13 mouse cellular contexts compared by ENCODE assay signal in the genomic region with DNA sequence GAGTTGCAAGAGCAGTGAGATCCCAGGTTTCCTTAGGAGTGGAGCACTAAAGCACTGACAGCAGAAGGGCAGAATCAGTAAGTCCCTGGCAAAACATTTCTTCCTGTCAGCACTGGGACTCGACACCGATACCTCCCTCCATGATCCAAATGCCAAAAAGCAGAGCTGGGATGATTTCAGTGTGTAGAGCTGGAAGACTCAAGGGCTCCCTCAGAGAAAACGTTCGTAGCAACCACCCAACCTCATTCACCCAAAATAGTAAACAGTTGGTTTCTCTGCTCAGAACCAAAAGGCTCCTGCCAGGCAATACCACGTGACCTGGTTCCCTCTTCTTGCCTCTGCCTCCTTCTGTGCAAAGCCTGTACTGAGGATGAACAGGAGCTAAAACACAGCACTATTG.
DNase-seq lines count a peak whose midpoint lies in the region; ATAC-seq and TF ChIP-seq lines count a peak whose summit lies in the region.
"Had no signal": no experiment of that assay in that cellular context is flagged by ENCODE, and none has a peak within 500 bp of the region (broad histone marks: within the 10 kb centered on the region; RNA-seq: fewer than 3 reads in every experiment).

No protein-coding gene starts in this region.

- ATAC-seq in hindbrain, embryonic 16.5 days, result no peak
- no peak for ATAC-seq in forebrain, postnatal 0 days

- no peak for TF ChIP-seq EP300 in heart, adult 2 months (IDR thresholded peaks at IDR 0.05; ENCODE audit: insufficient read depth, low read depth, low read length)

- no peak overlapping the region for H3K4me2 ChIP-seq in hindbrain, embryonic 16.5 days (ENCODE audit: low read length)
- H3K4me2 ChIP-seq in forebrain, postnatal 0 days (ENCODE audit: low read depth), result no peak overlapping the region
- H3K4me2 ChIP-seq: hindbrain, embryonic 14.5 days; midbrain, embryonic 12.5 days had no signal

- peaks cover 4% of the 10 kb centered on the region for H3K4me1 ChIP-seq in heart, adult 2 months (ENCODE audit: control insufficient read depth, insufficient read depth, low read length)
- peaks cover 9% of the 10 kb centered on the region for H3K4me1 ChIP-seq in hindbrain, embryonic 16.5 days (ENCODE audit: control insufficient read depth, insufficient read depth, low read depth, low read length)
- peaks cover 4% of the 10 kb centered on the region; the same call in 1 of the 2 replicates for H3K4me1 ChIP-seq in forebrain, postnatal 0 days (ENCODE audit: insufficient read depth)

- DNase-seq in frontal cortex, postnatal 36 days (ENCODE audit: low spot score in 2 of 2), result peak; percentile 21 to 44
- no peak for DNase-seq in frontal cortex, postnatal 25 days (ENCODE audit: low spot score in 2 of 2)
- peak; percentile 45 for DNase-seq in cerebellum, adult 8-10 months
- peak; percentile 49 to 72 for DNase-seq in heart, adult 2 months
- peak; percentile 14 to 41 for DNase-seq in left cerebral cortex, adult 18-20 months (ENCODE audit: low spot score in 2 of 2)
- DNase-seq in adrenal gland, adult 2 months, result no peak
- no peak for DNase-seq in forebrain, postnatal 0 days
- DNase-seq: liver; retina, postnatal 1 day; thymus, adult 18-20 months had no signal

- H3K9me3 ChIP-seq in hindbrain, embryonic 16.5 days (ENCODE audit: control insufficient read depth, low read length), result no peaks in the 10 kb centered on the region
- H3K9me3 ChIP-seq in forebrain, postnatal 0 days (ENCODE audit: low read length), result no peaks in the 10 kb centered on the region
- H3K9me3 ChIP-seq: midbrain, embryonic 12.5 days had no signal

- H3K27me3 ChIP-seq in heart, adult 2 months (ENCODE audit: control insufficient read depth, insufficient read depth, low read length), result no peaks in the 10 kb centered on the region
- no peaks in the 10 kb centered on the region for H3K27me3 ChIP-seq in hindbrain, embryonic 16.5 days (replicated peaks; ENCODE audit: control insufficient read depth, insufficient read depth, low read length)
- no peaks in the 10 kb centered on the region for H3K27me3 ChIP-seq in forebrain, postnatal 0 days (ENCODE audit: insufficient read depth, low read length)
- H3K27me3 ChIP-seq: midbrain, embryonic 12.5 days had no signal

- WGBS in heart, adult 2 months, result 31% methylated on average over 5 of the region's 5 CpGs
- 69% methylated on average over 5 of the region's 5 CpGs for WGBS in hindbrain, embryonic 16.5 days
- 57% methylated on average over 5 of the region's 5 CpGs for WGBS in forebrain, postnatal 0 days

- H3K79me2 ChIP-seq in heart, adult 2 months (replicated peaks; ENCODE audit: control insufficient read depth, insufficient read depth, low read length), result no peaks in the 10 kb centered on the region

- H3K9ac ChIP-seq in heart, adult 2 months (ENCODE audit: low read depth, low read length), result no peak overlapping the region
- no peak overlapping the region for H3K9ac ChIP-seq in hindbrain, embryonic 16.5 days (ENCODE audit: low read depth, low read length)
- H3K9ac ChIP-seq in forebrain, postnatal 0 days, result no peak overlapping the region
- H3K9ac ChIP-seq: hindbrain, embryonic 14.5 days; midbrain, embryonic 12.5 days had no signal

- H3K36me3 ChIP-seq in heart, adult 2 months (ENCODE audit: control insufficient read depth, insufficient read depth, low read length), result no peaks in the 10 kb centered on the region
- no peaks in the 10 kb centered on the region for H3K36me3 ChIP-seq in hindbrain, embryonic 16.5 days (ENCODE audit: control insufficient read depth, insufficient read depth, low read length)
- no peaks in the 10 kb centered on the region for H3K36me3 ChIP-seq in forebrain, postnatal 0 days (ENCODE audit: insufficient read depth)
- H3K36me3 ChIP-seq: midbrain, embryonic 12.5 days had no signal

- no peak overlapping the region for H3K27ac ChIP-seq in heart, adult 2 months
- H3K27ac ChIP-seq in hindbrain, embryonic 16.5 days (ENCODE audit: low read depth, low read length), result no peak overlapping the region
- no peak overlapping the region for H3K27ac ChIP-seq in forebrain, postnatal 0 days (ENCODE audit: low read depth, low read length)
- H3K27ac ChIP-seq: hindbrain, embryonic 14.5 days; midbrain, embryonic 12.5 days had no signal

- TF ChIP-seq POLR2A in heart, adult 2 months (IDR thresholded peaks at IDR 0.05; ENCODE audit: insufficient read depth, low read depth, low read length), result no peak

- intact Hi-C loops in heart, adult 2 months (cut with DNase I), result no loop called here

- no peak for TF ChIP-seq CTCF in heart, adult 2 months (IDR thresholded peaks at IDR 0.05)
- no peak for TF ChIP-seq CTCF in forebrain, postnatal 0 days (IDR thresholded peaks at IDR 0.05; ENCODE audit: low read depth)

- H3K4me3 ChIP-seq in heart, adult 2 months, result no peak overlapping the region
- no peak overlapping the region for H3K4me3 ChIP-seq in hindbrain, embryonic 16.5 days (ENCODE audit: low read length)
- no peak overlapping the region for H3K4me3 ChIP-seq in forebrain, postnatal 0 days (ENCODE audit: low read depth, low read length)
- H3K4me3 ChIP-seq: midbrain, embryonic 12.5 days had no signal

Comparison
In these comparisons a context has a peak if more than half of its experiments do, and no peak if none do; other contexts are left out.
1. DNase-seq: peak in frontal cortex, postnatal 36 days (2 of 2), cerebellum, adult 8-10 months (single experiment), heart, adult 2 months (2 of 2) and left cerebral cortex, adult 18-20 months (2 of 2); none in frontal cortex, postnatal 25 days (0 of 2), adrenal gland, adult 2 months (single experiment) and forebrain, postnatal 0 days (single experiment).